Mouse (Mus musculus) ZHBTc4 (cell line): ENCODE results near the gene Dennd6b.

Experiments used
- DNase-seq: peaks from one replicate; pipeline ENCODE4 v3.0.0-alpha.2; 2011; ENCODE audit warnings: low read depth, low spot score

The Dennd6b gene

DNA sequence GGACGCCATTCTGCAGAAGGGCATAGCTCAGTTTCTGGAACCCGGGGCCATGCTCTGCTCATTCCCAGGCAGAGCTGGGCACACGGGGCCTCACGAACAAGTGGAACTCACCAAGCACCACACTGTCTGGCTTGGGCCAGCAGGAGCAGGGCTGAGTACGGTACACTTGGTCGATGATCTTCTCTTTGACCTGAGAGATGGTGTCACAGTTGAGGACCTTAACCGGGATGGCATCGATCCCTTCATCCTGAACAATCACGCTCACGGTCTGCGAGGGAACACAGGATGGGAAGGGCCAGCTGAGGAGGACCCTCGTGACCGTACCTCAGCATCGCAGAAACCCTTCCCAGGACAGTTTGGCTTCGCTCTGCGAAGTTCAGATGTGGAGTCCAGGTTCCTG, 37.8 kb downstream of the Dennd6b start:
- DNase-seq, result no peak

DNA sequence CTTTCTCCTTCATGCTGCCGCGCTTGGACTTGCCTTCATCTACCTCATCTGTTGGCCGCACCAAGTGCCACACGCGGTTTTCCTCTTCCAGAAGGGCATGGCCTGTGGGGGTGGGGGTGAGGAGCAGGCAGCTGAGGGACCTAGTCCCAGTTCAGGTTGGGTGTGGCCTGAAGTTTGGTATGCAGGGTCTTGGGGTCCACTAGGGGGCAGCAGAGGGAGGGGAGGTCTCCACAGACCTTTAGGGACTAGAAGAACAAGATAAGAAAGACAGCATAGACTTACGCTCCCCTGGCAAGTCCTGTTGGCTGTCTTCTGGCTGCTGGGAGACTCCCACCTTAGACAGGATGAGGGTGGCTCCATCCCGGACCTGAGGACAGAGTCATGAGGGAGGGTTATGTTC, 38.3 kb downstream of the Dennd6b start:
- peak; percentile 93 for DNase-seq

DNA sequence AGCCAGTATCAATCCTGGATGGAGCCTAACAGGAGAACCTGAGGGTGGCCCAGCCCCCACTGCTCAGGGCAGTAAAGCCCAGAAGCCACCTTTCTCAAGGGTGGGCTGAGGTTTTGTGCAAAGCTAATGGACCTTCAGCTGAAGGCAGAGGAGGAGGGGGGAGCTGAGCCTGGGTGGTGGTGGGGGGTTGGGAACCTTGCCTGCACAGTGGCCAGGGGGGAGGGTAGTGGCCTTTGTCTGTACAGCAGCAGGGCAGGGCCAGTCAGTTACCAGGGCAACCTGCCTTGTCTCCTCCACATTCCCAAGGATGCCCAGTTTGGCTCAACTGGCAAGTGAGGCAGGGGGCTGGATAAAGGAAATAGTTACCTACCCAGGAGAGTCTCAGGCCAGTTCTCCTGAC, 44.0 kb downstream of the Dennd6b start:
- no peak for DNase-seq

DNA sequence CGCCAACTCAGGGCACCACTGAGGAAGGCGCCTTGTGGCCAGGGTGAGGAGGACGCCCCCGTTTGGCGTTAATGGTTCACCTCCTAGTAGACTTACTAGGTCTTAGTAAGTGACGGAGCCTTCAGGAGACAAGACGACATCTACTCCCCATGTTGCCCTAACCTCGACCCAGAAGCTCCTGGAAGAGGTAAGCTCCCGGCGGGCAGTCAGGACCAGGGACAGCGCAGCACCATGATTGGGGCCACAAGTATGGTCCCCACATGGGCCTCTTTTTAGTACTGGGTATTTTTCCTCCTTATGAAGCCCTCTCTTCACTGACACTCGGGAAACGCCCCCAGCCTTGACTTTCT, 46.3 kb downstream of the Dennd6b start:
- peak; percentile 74 for DNase-seq

DNA sequence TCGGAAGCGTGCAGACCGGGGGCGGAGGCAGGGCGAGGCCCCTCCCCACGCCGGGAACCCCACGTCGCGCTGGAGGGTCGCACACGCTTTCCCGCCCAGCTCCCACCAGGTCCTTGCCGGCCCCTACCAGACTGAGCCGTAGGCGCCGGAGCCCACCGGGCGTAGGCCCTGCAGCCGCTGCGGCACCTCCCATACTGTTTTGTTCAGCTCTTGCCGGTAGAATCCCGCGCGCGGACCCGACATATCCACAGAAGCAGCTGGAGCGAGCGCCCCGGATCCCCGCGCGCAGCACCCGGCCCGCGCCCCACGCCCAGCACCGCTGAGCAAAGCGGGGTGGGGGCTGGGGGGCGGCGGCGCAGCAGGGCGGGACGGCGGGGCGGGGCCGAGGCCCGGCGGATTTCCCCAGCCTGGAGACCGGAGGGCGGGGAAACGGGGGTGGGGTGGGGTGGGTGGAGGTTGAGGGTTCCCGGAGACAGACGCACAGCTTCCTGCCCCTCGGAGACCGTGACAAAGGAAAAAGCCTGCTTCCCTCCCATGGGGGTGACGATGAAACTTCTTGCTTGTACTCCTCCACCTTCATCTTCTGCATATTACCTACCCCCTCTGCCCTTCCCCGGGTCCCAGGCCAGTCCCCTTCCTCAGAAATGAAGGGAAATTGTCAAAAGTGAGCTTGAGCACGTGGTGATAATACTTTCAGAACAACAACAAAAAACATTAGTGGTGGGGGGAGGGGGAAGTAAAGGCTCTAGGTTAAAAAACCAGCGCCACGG, 46.8 kb downstream of the Dennd6b start, which contains the start of gene Mapk11:
Gene Mapk11 (minus strand): TSS at position 358 of the 770 bp plus-strand sequence.
- DNase-seq, result peak; percentile 47

DNA sequence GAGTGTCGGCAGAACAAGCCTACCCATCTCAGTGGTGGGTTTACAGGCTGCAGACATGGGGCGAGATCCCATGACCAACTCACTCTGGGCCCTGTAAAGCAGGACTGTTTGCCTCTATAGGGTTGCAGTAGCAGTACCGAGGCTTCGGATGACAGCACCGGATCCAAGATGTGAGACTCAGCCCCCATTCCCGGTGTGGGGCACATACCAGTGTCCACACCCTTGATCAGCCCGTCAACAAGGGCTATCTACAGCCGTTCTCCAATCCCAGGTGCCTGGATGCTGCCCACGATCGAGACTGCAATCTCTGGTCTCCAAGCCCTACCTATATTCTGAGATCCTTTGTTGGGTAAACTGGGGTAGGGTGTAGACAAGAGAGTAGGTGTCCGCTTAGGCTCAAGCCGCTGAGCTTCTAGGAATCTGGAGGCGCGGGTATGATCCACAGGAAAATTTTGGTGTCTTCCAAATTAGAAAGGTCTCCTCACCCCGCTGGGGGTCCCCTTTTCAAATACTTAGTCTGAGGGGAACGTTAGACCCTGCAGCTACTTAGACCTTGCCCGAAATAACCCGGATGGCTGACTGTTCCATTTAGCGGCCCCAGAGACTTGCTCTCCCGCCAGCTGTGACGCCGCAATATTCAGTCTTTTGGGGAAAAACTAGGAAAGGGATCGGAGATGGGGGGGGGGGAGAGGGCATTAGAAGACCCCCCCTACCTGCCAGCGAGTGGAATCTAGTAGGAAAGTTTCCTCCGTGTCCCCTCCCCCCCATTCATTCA, 47.6 kb downstream of the Dennd6b start:
- no peak for DNase-seq

DNA sequence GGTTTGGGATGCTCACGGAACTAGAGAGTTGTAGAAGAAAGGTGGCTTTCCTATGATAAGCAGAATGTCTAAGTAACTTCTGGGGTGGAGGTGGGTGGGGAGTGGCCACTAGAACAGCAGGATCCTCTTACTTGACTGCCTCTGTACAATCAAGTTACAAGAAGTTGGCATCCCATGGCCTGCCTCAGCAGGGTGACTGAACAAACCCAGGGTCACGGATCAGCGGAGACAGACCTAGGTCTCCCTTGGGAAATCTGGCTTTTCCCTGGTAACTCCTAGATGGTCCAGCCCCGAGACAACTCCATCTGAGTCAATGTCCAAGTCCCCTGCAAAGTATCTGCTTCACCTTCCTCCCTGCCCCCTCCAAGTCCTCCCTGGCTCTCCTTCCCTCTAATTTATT, 48.4 kb downstream of the Dennd6b start:
- DNase-seq, result no peak

DNA sequence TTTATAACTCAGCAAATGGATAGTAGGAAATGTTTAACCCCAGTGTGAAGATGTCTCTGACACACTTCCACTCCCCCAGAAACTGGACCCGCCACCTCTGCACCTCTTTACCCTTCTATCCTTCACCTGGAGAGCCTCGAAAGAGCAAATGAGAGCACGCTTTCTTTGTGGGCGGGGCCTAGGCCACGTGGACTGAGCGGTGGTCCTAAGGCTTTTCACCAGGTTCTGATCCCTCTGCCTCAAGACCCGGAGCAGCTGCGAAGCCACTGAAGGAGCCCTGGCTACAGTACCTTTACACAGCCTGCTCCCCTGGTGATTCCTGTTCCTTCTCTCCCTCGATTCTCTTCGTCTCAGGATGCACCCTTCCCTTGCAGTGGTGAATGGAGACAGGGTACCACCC, 48.8 kb downstream of the Dennd6b start:
- DNase-seq, result no peak

DNA sequence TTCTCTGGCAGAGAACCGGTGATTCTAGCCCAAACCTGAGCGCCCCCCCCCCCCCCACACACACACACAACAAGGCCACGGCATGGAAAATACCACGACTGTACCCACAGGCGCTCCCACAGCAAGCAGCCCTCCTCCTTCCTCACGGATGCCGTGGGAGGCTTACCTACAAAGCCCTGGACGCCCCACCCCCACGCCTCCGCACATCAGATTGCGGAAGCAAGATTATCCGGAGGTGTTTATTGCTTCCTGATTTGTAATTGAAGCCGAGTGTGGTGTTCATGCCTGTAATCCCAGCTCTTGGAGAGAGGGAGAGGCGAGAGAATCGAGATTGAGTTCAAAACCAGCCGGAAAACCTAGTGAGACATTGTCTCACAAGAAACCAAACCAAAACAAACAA, 49.3 kb downstream of the Dennd6b start:
- no peak for DNase-seq

DNA sequence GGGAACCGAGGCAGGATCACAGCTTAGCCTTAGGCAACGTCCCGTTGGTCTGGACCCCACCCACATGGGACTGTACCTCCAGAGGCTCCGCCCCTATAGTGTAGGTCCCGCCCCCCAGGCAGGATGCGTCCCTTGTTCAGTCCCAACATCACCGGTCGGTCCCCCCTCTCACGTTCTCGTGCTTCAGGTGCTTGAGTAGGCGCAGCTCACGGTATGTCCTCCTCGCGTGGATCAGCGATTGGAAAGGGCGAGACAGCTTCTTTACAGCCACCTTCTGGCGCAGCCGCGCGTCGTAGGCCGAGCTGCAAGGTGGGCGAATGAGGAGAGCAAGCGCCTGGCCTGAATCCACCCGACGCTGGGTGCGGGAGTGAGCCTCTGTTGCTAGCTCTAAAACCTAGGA, 49.8 kb downstream of the Dennd6b start:
- DNase-seq, result peak; percentile 88

DNA sequence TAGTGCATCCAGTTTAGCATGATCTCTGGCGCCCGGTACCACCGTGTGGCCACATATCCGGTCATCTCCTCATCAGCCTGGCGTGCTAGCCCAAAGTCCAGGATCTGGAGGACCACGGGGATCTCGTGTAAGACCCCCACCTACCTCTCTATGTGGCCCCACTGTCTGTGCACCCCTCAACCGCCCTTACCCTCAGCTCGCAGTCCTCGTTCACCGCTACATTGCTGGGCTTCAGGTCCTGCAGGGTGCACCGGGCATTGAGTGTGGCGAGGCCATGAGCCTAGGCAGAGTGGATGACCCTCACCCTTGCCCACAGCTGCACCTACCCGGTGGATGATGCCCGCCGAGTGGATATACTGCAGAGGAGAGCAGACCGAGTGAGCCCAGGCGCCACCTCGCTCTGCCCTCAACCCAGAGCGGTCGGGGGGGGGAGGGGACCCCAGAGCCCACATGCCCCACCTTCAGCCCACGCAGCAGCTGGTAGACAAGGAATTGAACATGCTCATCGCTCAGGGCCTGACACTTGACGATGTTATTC, 50.4 kb downstream of the Dennd6b start:
- no peak for DNase-seq

DNA sequence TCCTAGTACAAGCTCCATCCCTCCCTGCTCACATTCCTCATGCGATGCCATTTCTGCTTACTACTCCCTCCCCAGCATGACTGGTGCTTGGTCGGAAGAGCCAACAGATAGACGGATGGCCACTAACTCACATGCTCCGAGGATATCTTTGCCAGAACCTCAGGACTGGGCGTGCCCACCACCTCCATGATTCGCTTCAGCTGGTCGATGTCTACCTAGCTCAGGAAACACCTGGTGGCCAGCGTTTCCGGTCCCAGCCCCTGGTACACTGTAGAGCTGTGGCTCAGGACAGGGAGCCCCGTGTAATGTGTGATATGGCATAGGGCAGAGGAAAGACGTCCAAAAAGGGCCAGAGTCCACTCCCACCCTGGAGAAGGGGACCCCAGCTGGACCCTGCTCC, 51.3 kb downstream of the Dennd6b start:
- no peak for DNase-seq

DNA sequence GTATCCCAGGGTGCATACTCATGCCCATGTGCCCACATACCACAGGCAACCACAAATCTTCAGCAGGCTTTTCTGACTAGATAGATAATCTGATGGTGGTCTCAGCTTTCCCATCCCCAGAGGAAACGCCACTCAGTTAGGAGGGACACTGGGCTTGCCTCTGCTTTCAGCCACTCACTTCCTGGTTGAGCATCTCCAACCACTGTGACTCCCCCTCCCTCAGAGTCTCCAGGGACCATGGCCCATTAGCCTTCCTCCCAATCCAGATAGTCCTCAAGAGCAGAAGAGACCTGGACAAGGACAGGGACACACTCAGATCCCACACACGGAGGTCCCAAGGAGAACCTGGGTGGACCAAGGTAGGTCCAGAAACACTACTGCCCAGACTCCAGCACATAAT, 53.2 kb downstream of the Dennd6b start:
- no peak for DNase-seq

DNA sequence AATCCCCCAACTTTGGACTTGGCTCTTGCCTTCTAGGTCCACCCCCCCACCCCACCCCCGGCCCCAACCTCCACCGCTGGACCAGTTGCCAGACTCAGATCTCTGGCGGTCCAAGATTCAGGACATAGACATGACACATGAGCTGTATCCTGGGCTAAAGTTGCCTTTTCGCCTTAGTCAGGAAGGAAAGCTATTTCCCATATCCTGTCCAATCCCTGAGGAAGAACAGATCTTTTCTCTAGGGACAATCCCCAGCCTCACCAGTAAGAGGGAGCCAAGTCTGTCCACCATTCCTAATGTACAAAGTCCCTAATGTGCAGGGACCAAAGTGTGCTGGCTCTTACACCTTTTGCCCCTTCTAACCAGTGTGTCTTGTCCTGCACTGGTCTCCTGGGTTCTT, 54.4 kb downstream of the Dennd6b start:
- DNase-seq, result no peak

DNA sequence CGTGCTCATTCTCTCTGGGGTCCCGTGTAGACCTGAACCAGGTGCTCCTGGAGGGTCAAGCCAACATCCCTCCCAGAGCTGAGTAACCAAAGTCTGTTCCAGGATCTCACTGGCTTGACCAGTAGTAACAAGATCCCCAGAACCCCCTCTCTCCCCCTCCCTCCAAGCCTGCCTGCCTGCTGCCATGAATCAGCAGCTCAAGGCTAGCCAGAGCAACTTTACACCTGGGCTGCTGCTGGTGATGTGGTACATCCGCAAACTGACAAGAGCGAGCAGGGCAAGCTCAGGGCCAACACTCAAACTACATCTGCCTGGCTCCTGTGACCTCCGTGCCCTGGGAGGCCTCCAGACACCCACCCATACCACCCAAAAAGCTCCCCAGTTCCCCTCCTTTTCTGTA, 54.9 kb downstream of the Dennd6b start:
- no peak for DNase-seq

DNA sequence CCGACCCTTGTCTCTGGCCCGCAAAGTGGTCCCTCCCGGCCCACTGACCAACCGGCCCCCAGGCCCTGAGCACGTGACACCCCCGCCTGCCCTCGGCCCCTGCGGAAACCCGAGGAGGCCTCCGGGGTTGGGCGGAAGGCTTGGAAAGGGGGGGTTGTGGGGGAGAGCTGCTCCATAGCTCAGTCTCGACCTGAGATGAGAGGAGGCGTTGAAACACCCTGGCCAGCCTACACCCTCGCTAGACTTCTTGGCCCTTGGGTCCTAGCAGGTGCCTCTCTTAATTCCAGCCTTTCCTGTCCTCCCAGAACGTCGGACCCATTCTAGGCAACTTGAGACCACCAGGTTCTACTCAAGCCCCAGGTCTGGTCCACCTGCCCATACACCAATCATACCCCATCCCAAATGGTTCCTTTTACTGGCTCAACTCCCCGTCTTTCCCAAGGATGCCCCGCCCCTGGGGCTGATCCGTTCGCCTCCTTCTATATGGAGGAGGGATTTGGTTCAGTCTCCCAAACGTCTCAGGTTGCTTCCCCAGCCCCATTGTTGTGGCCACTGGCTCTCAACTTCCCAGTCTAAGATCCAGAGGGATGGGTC, 55.5 kb downstream of the Dennd6b start, which contains the start of gene Mapk12:
Gene Mapk12 (minus strand): TSS at position 45 of the 594 bp plus-strand sequence.
- DNase-seq, result peak; percentile 76

DNA sequence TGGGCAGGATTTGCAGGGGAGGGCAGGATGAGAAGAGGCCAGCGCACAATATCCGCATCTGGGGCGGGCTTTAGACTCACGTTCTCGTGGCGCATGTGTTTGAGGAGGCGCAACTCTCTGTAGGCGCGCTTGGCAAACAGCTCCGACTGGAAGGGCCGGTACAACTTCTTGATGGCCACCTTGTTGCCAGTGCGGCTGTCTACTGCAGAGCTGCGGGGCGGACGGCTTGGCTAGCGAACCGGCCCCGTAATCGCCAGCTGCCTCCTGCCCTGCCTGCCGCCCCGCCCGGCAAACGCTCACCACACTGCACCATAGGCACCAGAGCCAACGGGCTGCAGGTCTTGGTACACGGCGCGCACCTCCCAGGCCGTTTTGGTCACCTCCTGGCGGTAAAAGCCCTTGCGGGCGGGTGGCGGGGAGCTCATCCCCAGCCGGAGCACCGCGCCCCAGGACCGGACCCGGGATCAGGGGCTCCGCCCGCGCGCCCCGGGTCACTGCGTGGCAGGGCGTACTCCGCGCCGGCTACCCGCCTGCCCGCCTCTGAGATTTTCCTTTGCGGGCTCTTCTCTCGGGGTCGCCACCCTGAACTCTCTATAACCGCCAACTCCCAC, 56.1 kb downstream of the Dennd6b start:
- DNase-seq, result peak; percentile 43

DNA sequence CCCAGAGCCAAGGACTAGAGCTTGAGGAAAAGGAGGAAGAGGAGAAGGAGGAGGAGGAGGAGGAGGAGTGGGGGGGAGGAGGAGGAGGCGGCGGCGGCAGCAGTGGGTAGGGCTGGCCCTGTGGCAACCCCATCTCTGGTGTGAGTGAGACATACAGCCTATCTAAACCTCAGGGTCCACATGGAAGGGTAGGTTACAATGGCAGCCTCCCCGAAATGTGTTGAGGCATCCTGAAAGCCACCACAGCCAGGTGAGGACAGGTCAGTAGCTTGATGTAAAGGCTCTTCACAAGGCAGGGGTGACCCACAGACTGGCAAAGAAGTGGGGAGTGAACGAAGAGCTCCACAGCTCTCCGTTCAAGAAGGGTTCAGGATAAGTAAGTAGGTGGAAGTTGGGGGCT, 57.8 kb downstream of the Dennd6b start:
- DNase-seq, result no peak

DNA sequence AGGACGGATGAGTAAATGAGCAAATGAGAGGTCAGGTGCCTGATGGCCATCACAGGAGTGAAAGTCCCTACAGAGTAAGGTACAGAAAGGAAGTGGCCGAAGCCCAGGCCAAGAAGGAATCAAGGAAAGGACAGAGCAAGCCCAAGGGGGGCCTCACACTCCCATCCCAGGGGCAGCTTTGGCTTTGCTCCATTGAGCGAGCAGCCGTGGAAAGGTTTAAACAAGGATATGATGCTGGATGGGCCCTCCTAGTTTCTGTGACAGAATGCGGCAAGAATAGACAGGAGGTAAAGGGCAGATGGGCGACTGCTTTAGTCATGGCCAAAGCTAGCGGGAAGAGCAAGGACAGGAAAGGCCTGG, 58.3 kb downstream of the Dennd6b start:
- DNase-seq, result no peak

DNA sequence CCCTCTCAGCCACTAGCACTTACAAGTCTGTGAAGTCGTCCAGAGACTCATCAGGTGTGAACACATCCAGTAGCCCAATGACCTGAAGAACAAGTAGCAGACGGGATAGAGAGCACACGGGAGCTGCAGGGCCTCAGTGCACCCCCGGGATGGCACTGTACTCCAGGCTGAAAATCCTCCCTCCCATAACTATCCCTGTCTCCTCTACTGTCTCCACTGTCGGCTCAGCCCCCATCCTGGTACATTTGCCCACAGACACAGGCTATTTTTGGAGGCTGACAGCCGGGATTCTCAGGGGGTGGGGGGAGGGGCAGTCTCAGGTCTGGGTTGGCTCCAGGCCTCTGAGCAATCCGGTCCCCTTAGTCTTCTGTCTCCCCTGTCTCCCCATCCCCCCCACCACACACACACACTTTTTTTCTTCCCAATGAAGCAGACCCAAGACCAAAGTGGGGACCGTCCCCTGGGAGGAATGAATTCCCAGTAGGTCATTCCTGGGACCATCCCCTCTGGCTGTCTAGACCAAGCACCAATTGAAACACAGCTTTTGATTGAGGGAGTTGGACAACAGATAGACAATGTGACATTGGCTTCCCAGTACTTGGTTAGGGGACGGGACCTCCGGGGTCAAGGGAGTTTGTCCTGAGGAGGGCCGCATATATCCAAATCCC, 58.8 kb downstream of the Dennd6b start:
- no peak for DNase-seq

DNA sequence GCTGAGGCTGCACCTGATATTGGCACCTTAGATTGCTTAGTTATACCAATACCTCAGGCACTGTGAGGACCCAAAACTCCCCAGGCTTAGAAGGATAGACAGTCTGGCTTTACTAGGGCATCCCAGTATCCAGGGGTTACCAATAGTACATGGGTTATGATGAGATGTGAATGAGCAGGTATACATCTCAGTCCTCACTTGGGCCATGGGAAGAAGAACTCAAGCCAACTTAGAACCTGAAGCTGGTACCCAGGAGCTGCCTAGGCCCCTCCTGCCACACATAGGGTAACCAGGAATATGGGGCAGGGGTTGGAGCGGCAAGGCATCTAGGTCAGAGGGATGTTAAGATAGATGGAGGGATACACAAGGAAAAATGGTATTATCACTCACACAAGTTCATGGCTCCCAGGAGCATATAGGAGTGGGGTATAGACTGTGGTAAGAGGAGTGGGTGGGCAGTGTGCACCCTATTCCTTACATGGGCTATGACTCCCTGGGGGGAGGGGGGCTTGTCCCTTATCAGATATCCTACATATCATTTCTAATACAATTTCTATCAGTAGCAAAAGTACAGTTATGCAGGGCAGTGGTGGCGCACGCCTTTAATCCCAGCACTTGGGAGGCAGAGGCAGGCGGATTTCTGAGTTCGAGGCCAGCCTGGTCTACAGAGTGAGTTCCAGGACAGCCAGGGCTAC, 59.7 kb downstream of the Dennd6b start:
- no peak for DNase-seq
